Mouse (Mus musculus) liver, embryonic 11.5 days (tissue): Measurements from ENCODE around the gene Olfr1418. TPM values are rescaled to one million over a fixed set of nuclear protein-coding genes. Genes with fewer than 3 reads are reported as not detected.

Source experiments
- ATAC-seq: fragments of 200-750 bp; cut with Nextera tagmentation; replicated peaks from 2 replicates; pipeline ENCODE4 v1.8.0; 2017; ENCODE audit warnings: moderate number of reproducible peaks, mild to moderate bottlenecking, moderate TSS enrichment, moderate library complexity; ENCODE audit not compliant: low FRiP score
- DNase-seq: peaks from one replicate; pipeline ENCODE4 v3.0.0-alpha.2; 2017; ENCODE audit warnings: low spot score
- H3K27ac ChIP-seq: fragments of 300-500 bp; sonication (generic); 2 replicates; pipeline ENCODE4 v1.5.1; 2014; ENCODE audit warnings: mild to moderate bottlenecking, low read depth, low read length, control low read depth
- H3K27me3 ChIP-seq: fragments of 300-500 bp; sonication (generic); replicated peaks from 2 replicates; pipeline ENCODE4 v1.6.1; 2014; ENCODE audit warnings: low read length, mixed read lengths; ENCODE audit not compliant: control insufficient read depth, insufficient read depth
- H3K36me3 ChIP-seq: fragments of 300-500 bp; sonication (generic); 2 replicates; pipeline ENCODE4 v1.6.1; 2014; ENCODE audit warnings: mild to moderate bottlenecking, low read length, moderate library complexity, mixed read lengths; ENCODE audit not compliant: control insufficient read depth, insufficient read depth
- H3K4me1 ChIP-seq: fragments of 300-500 bp; sonication (generic); replicated peaks from 2 replicates; pipeline ENCODE4 v1.6.1; 2014; ENCODE audit warnings: low read length, mixed read lengths; ENCODE audit not compliant: control insufficient read depth, insufficient read depth
- H3K4me2 ChIP-seq: fragments of 300-500 bp; sonication (generic); 2 replicates; pipeline ENCODE4 v1.6.1; 2014; ENCODE audit warnings: mild to moderate bottlenecking, control low read depth, moderate library complexity
- H3K4me3 ChIP-seq: fragments of 300-500 bp; sonication (generic); 2 replicates; pipeline ENCODE4 v1.5.1; 2014; ENCODE audit warnings: low read depth, low read length, control low read depth
- H3K9ac ChIP-seq: fragments of 300-500 bp; sonication (generic); 2 replicates; pipeline ENCODE4 v1.6.1; 2014; ENCODE audit warnings: low read depth, low read length, control low read depth
- H3K9me3 ChIP-seq: fragments of 300-500 bp; sonication (generic); 2 replicates; pipeline ENCODE4 v1.6.1; 2016; ENCODE audit warnings: low read length, inconsistent platforms, mixed read lengths; ENCODE audit not compliant: control insufficient read depth
- WGBS: fragments of 180-500 bp; shearing (Covaris S2); extraction: QIAGEN DNeasy Blood & Tissue Kit; methylation state at CpG from one replicate; pipeline ENCODE4 v1.1.7; 2014; 5-methylcytosine and 5-hydroxymethylcytosine counted together
- polyA plus RNA-seq: library from polyadenylated mRNA; unstranded; fragments of >200 nt; fragmentation: Nextera tagmentation; extraction: Ambion mirVana; gene quantifications from 2 replicates; pipeline ENCODE4 v1.2.1, GENCODE M21; 2014

The Olfr1418 gene
- polyA plus RNA-seq, 1 experiment from 2014 or later = not detected

DNA sequence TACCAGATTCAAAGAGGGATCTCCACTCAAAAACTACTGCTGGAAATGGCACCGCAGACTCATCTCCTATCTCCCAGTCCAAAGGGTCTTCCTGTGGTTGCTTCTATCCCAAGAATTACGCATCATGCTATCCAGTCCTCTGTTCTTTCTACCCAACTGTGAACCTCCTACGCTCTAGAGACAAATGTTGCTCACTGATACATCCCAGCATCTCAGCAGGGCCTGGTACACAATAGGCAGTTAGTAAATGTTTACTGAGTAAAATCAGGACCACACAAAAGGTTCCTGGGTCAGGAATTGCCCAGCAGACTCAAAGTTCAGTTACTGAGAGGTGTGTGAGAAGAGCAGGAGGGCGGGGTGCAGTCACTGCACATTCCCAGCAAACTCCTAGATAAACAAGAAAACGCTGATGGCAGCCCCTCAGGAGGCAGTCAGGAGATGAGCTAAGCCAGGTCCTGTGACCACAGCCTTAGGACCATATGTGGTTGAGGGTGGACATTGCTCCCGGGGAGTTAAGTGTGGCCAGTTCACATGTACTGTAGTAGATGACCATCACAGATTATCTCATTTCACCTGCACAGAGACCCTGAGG, 46.0 kb downstream of the Olfr1418 start:
- Histone ChIP-seq H3K27me3 (peaks cover 33% of the 10 kb centered on the region), H3K27ac (no peak overlapping the region), H3K9me3 (no peaks in the 10 kb centered on the region), H3K4me3 (no peak overlapping the region), H3K4me1 (0 out of 2 replicates have a peak, but pooled peaks cover 12% of the 10 kb centered on the region), H3K4me2 (no peak overlapping the region), H3K36me3 (no peaks in the 10 kb centered on the region), H3K9ac (no peak overlapping the region)
- 69% methylated on average over 6 of the region's 6 CpGs for WGBS
- ATAC-seq = no peak
- no peak for DNase-seq

DNA sequence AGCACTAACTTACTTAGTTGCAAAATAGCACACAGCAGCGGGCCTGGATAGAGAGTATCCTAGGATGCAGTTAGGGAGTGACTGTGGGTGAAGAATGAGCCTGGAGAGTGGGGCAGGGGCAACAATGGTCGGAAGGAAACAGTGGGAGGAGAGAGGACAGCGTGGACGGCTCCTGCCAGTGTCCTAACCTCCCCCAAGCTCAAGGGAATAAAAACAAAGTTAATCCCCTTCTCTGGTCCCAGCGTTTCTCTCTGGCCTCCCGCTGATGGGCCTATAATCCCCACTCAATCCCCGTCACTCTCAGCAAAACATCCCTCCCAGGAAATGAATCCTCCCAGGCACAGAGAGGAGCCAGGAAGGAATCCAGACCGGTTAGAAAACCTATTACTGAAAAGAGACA, 47.2 kb downstream of the Olfr1418 start:
- Histone ChIP-seq H3K9ac (no peak overlapping the region), H3K27ac (no peak overlapping the region), H3K9me3 (no peaks in the 10 kb centered on the region), H3K4me2 (no peak overlapping the region), H3K27me3 (peaks cover 21% of the 10 kb centered on the region), H3K36me3 (no peaks in the 10 kb centered on the region), H3K4me3 (no peak overlapping the region), H3K4me1 (0 out of 2 replicates have a peak, but pooled peaks cover 7% of the 10 kb centered on the region)
- no peak for ATAC-seq
- no peak for DNase-seq
- WGBS = 23% methylated on average over 8 of the region's 8 CpGs

GRCm38 (mm10) chr19:11813136-11813535, 47.7 kb downstream of the Olfr1418 start:
- ATAC-seq = no peak
- Histone ChIP-seq H3K27ac (no peak overlapping the region), H3K36me3 (no peaks in the 10 kb centered on the region)

GRCm38 (mm10) chr19:11811688-11812365, 49.0 kb downstream of the Olfr1418 start:
- Histone ChIP-seq H3K27me3 (peaks cover 4% of the 10 kb centered on the region; the same call in 1 of the 2 replicates), H3K36me3 (no peaks in the 10 kb centered on the region), H3K27ac (no peak overlapping the region), H3K9me3 (no peaks in the 10 kb centered on the region), H3K9ac (no peak overlapping the region), H3K4me1 (0 out of 2 replicates have a peak, but pooled peaks cover 6% of the 10 kb centered on the region), H3K4me2 (no peak overlapping the region), H3K4me3 (no peak overlapping the region)
- peak; percentile 72 for ATAC-seq
- no peak for DNase-seq
- 51% methylated on average over 5 of the region's 5 CpGs for WGBS

More at GRCm38 (mm10) chr19:11813136-11813535, 47.7 kb downstream of the Olfr1418 start:
- no peaks in the 10 kb centered on the region for H3K9me3 ChIP-seq
- no peak overlapping the region for H3K9ac ChIP-seq
- no peak for DNase-seq
- no peak overlapping the region for H3K4me2 ChIP-seq
- H3K4me3 ChIP-seq = no peak overlapping the region
- 0 out of 2 replicates have a peak, but pooled peaks cover 4% of the 10 kb centered on the region for H3K4me1 ChIP-seq
- WGBS = 73% methylated on average over 4 of the region's 4 CpGs
- peaks cover 16% of the 10 kb centered on the region for H3K27me3 ChIP-seq

DNA sequence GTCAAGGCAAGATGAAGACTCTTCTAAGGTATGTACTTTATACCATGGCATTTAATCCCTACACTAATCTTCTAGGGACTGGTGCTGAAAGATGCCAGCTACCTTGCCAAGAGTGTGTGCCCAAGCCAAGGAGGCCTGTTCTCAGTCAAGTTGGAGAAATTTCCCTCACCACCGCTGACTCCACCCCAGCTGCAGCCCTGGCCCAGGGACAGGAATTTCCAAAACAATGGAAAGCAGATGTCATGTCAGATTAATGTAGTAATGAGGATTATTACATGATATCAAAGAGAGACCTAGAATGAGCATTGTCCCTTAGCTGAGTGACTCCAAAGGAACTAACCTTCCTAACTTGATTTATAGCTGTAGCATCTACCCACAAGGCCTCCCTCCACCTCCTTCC, 50.0 kb downstream of the Olfr1418 start:
- no peak overlapping the region for H3K4me2 ChIP-seq

GRCm38 (mm10) chr19:11810003-11810758, 50.7 kb downstream of the Olfr1418 start:
- ATAC-seq (no peak), DNase-seq (no peak)
- no peaks in the 10 kb centered on the region for H3K36me3 ChIP-seq
- no peak overlapping the region for H3K27ac ChIP-seq
- H3K4me3 ChIP-seq = no peak overlapping the region
- H3K4me2 ChIP-seq = no peak overlapping the region
- H3K9me3 ChIP-seq = no peaks in the 10 kb centered on the region
- no peaks in the 10 kb centered on the region for H3K27me3 ChIP-seq
- 0 out of 2 replicates have a peak, but pooled peaks cover 6% of the 10 kb centered on the region for H3K4me1 ChIP-seq
- H3K9ac ChIP-seq = no peak overlapping the region
- WGBS = 60% methylated on average over 5 of the region's 5 CpGs

More for the DNA sequence above, 50.0 kb downstream of the Olfr1418 start:
- no peaks in the 10 kb centered on the region; the same call in 1 of the 2 replicates for H3K27me3 ChIP-seq
- H3K9ac ChIP-seq = no peak overlapping the region
- no peaks in the 10 kb centered on the region for H3K36me3 ChIP-seq
- H3K4me3 ChIP-seq = no peak overlapping the region
- H3K9me3 ChIP-seq = no peaks in the 10 kb centered on the region
- DNase-seq (no peak), ATAC-seq (no peak)
- H3K27ac ChIP-seq = no peak overlapping the region
- WGBS = 85% methylated on average over 1 of the region's 1 CpGs
- H3K4me1 ChIP-seq = 0 out of 2 replicates have a peak, but pooled peaks cover 6% of the 10 kb centered on the region

- 61% methylated on average over 2 of the region's 2 CpGs for WGBS
- H3K36me3 ChIP-seq = no peaks in the 10 kb centered on the region
- no peak overlapping the region for H3K4me2 ChIP-seq
- DNase-seq (no peak), ATAC-seq (no peak)
- 0 out of 2 replicates have a peak, but pooled peaks cover 6% of the 10 kb centered on the region for H3K4me1 ChIP-seq
- H3K9ac ChIP-seq = no peak overlapping the region
- H3K27me3 ChIP-seq = no peaks in the 10 kb centered on the region
- no peak overlapping the region for H3K4me3 ChIP-seq
- no peaks in the 10 kb centered on the region for H3K9me3 ChIP-seq
- H3K27ac ChIP-seq = no peak overlapping the region
Observed at GRCm38 (mm10) chr19:11808452-11808851, 52.4 kb downstream of the Olfr1418 start.

- H3K4me3 ChIP-seq = no peak overlapping the region
- no peak overlapping the region for H3K27ac ChIP-seq
- no peak for ATAC-seq
- WGBS = 46% methylated on average over 6 of the region's 6 CpGs
- no peaks in the 10 kb centered on the region for H3K9me3 ChIP-seq
- H3K4me2 ChIP-seq = no peak overlapping the region
- 0 out of 2 replicates have a peak, but pooled peaks cover 6% of the 10 kb centered on the region for H3K4me1 ChIP-seq
- no peak overlapping the region for H3K9ac ChIP-seq
- H3K27me3 ChIP-seq = no peaks in the 10 kb centered on the region
- H3K36me3 ChIP-seq = no peaks in the 10 kb centered on the region
- DNase-seq = no peak
Observed at GRCm38 (mm10) chr19:11807822-11808221, 53.0 kb downstream of the Olfr1418 start.
